Mouse (Mus musculus) forebrain, embryonic 14.5 days (tissue): ENCODE measurements around the gene H2afv. TPM values are rescaled to one million over a fixed set of nuclear protein-coding genes. Genes with fewer than 3 reads are reported as not detected.
A peak's percentile ranks its signal among the peaks of the same experiment; 100 is the strongest.

Experiments
- ATAC-seq: fragments of 200-750 bp; cut with Nextera tagmentation; 2 replicates; pipeline ENCODE4 v1.8.0; 2017; ENCODE audit warnings: mild to moderate bottlenecking, moderate library complexity
- DNase-seq: peaks from one replicate; pipeline ENCODE4 v3.0.0-alpha.2; 2015; ENCODE audit warnings: low spot score
- H3K27ac ChIP-seq: fragments of 300-500 bp; sonication (generic); 2 replicates; pipeline ENCODE4 v1.5.1; 2014; ENCODE audit warnings: low read depth, mild to moderate bottlenecking, control low read depth, low read length, moderate library complexity
- H3K27me3 ChIP-seq: fragments of 300-500 bp; sonication (generic); replicated peaks from 2 replicates; pipeline ENCODE4 v1.6.1; 2014; ENCODE audit warnings: low read length, control low read depth, mixed read lengths; ENCODE audit not compliant: control insufficient read depth, insufficient read depth
- H3K36me3 ChIP-seq: fragments of 300-500 bp; sonication (generic); 2 replicates; pipeline ENCODE4 v1.6.1; 2014; ENCODE audit warnings: low read length, control low read depth; ENCODE audit not compliant: control insufficient read depth, insufficient read depth
- H3K4me1 ChIP-seq: fragments of 300-500 bp; sonication (generic); 2 replicates; pipeline ENCODE4 v1.6.1; 2014; ENCODE audit warnings: antibody characterized with exemption, low read length, control low read depth; ENCODE audit not compliant: control insufficient read depth, insufficient read depth
- H3K4me2 ChIP-seq: fragments of 300-500 bp; sonication (generic); 2 replicates; pipeline ENCODE4 v1.6.1; 2014; ENCODE audit warnings: mild to moderate bottlenecking, control low read depth, low read length
- H3K4me3 ChIP-seq: fragments of 300-500 bp; sonication (generic); 2 replicates; pipeline ENCODE4 v1.5.1; 2014; ENCODE audit warnings: low read depth, low read length, control low read depth
- H3K9ac ChIP-seq: fragments of 300-500 bp; sonication (generic); 2 replicates; pipeline ENCODE4 v1.6.1; 2014; ENCODE audit warnings: mild to moderate bottlenecking, low read length, control low read depth, moderate library complexity
- H3K9me3 ChIP-seq: fragments of 300-500 bp; sonication (generic); replicated peaks from 2 replicates; pipeline ENCODE4 v1.6.1; 2016; ENCODE audit warnings: low read length, control low read depth, mixed read lengths; ENCODE audit not compliant: control insufficient read depth
- WGBS: fragments of 180-500 bp; shearing (Covaris S2); extraction: QIAGEN DNeasy Blood & Tissue Kit; methylation state at CpG from one replicate; pipeline ENCODE4 v1.1.7; 2014; 5-methylcytosine and 5-hydroxymethylcytosine counted together
- microRNA-seq: library from miRNA; unstranded; fragments of <30 nt; microRNA quantifications from one replicate; pipeline ENCODE4, GENCODE M21; 2016
- polyA plus RNA-seq: library from polyadenylated mRNA; unstranded; fragments of >200 nt; fragmentation: Nextera tagmentation; extraction: Ambion mirVana; gene quantifications from 2 replicates; pipeline ENCODE4 v1.2.1, GENCODE M21; 2014

H2afv gene
- polyA plus RNA-seq, 1 experiment from 2014 or later: 826 TPM

GRCm38 (mm10) chr11:6391516-6392276 is 52.5 kb downstream of the H2afv start:
- no peak for ATAC-seq
- Histone ChIP-seq H3K4me1 (peaks cover 13% of the 10 kb centered on the region), H3K4me3 (no peak overlapping the region), H3K9me3 (no peaks in the 10 kb centered on the region), H3K36me3 (peaks cover 52% of the 10 kb centered on the region), H3K27me3 (no peaks in the 10 kb centered on the region), H3K27ac (no peak overlapping the region), H3K9ac (no peak overlapping the region), H3K4me2 (no peak overlapping the region)
- 93% methylated on average over 8 of the region's 8 CpGs for WGBS
- no peak for DNase-seq

GRCm38 (mm10) chr11:6390376-6391053 is 53.7 kb downstream of the H2afv start:
- DNase-seq (no peak), ATAC-seq (no peak)
- peak overlapping the region; percentile 94 for H3K4me3 ChIP-seq
- no peak overlapping the region for H3K27ac ChIP-seq
- peaks cover 13% of the 10 kb centered on the region for H3K4me1 ChIP-seq
- H3K27me3 ChIP-seq: no peaks in the 10 kb centered on the region
- peak overlapping the region; percentile 97 for H3K9ac ChIP-seq
- 84% methylated on average over 8 of the region's 8 CpGs for WGBS
- H3K4me2 ChIP-seq: peak overlapping the region; percentile 72
- H3K36me3 ChIP-seq: peaks cover 40% of the 10 kb centered on the region
- H3K9me3 ChIP-seq: no peaks in the 10 kb centered on the region

DNA sequence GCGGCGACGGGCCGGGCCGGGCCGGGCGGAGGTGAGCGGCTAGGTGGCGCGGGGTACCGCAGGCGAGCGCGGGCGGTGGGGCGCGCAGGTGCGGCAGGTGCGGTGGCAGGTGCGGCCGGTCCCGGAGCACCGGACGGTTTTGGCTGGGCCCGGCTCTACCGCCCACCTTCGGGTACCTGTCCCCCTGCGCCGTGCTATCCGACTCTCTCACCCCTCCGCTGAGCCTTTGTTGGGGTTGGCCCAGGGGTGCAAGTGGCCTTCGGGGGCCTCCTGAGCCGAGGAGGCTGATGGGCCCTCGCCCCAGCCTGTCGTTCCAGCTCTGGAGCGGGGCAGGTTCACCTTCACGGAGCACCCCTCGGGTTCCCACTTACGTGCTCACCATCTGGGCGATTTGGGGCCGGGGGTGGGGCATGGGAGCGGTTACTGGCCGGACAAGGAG is 54.7 kb downstream of the H2afv start:
- H3K4me1 ChIP-seq: peaks cover 13% of the 10 kb centered on the region
- DNase-seq (peak; percentile 34), ATAC-seq (peak; percentile 29)
- H3K4me2 ChIP-seq: peak overlapping the region; percentile 72
- H3K9ac ChIP-seq: peak overlapping the region; percentile 97
- peaks cover 30% of the 10 kb centered on the region for H3K36me3 ChIP-seq
- no peaks in the 10 kb centered on the region for H3K9me3 ChIP-seq
- peak overlapping the region; percentile 95 for H3K27ac ChIP-seq
- no peaks in the 10 kb centered on the region for H3K27me3 ChIP-seq
- whole genome bisulfite sequencing: 1% methylated on average over 21 of the region's 43 CpGs
- peak overlapping the region; percentile 94 for H3K4me3 ChIP-seq

DNA sequence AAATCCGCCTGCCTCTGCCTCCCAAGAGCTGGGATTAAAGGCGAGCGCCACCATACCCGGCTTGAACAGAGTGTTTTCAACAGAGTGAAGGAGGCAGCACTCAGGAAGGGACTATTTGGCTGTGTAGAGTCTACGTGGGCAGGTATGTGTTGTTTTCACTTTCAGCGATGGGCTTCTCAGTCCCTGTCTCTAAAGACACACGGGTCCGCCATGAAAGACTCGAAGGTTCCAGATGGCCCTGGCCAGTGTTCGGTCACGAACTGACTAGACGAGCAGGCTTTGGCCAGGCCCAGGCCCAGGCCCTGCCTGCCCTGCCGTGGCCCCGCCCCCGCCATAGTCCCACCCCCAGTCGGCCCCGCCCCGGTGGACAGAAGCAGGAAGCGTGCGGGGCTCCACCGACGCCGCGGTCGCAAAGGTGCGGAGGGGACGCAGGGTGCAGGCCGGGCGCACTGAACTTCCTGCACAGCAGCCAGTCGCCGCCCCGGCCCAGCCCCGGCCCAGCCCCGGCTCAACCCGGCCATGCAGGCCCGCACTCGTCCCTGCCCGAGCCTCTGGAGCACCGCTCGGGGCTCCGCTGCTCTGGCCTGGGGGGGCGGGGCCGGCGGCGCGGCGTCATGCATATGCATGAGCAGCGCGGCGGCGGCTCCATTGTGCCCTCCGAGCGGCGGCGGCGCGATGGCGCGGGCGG is 55.4 kb downstream of the H2afv start, which contains the start of gene Zmiz2:
Zmiz2 (plus strand) TSS at position 349 of the 688 bp plus-strand sequence.
- peaks cover 23% of the 10 kb centered on the region for H3K36me3 ChIP-seq
- no peaks in the 10 kb centered on the region for H3K9me3 ChIP-seq
- WGBS: 7% methylated on average over 46 of the region's 60 CpGs
- peak within 1 kb of the TSS; percentile 94 for H3K4me3 ChIP-seq
- ATAC-seq (peak; percentile 99), DNase-seq (peak; percentile 94)
- H3K27me3 ChIP-seq: no peaks in the 10 kb centered on the region
- H3K27ac ChIP-seq: peak within 1 kb of the TSS; percentile 95
- peak within 1 kb of the TSS; percentile 72 for H3K4me2 ChIP-seq
- peak within 1 kb of the TSS; percentile 97 for H3K9ac ChIP-seq
- H3K4me1 ChIP-seq: peaks cover 13% of the 10 kb centered on the region

- 86% methylated on average over 6 of the region's 6 CpGs for WGBS
These were observed 56.0 kb downstream of the H2afv start for GRCm38 (mm10) chr11:6388126-6388725.

DNA sequence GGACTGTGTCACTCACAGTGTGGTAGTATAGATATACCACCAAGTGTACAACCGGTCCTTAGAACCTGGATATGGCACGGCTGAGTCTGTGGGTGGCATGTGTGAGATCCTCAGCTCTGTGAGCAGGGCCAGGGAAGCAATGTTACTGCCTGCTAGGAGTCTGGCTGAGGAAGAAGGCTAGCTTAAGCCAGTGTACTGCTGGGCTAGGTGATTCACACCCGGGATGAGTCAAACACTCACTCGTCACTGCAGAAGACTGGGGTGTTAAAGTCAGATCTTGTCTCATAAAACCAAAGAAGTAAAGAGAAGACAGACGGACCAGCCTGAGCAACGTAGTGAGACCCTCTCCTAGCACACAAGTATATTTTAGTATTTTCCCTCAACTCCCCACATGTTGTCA is 63.3 kb downstream of the H2afv start:
- WGBS: 85% methylated on average over 6 of the region's 6 CpGs
- no peak for ATAC-seq
- Histone ChIP-seq H3K4me3 (no peak overlapping the region), H3K4me1 (no peaks in the 10 kb centered on the region), H3K27ac (no peak overlapping the region), H3K36me3 (no peaks in the 10 kb centered on the region), H3K9ac (no peak overlapping the region), H3K4me2 (no peak overlapping the region), H3K27me3 (no peaks in the 10 kb centered on the region), H3K9me3 (no peaks in the 10 kb centered on the region)
- DNase-seq: no peak

More at GRCm38 (mm10) chr11:6388126-6388725, 56.0 kb downstream of the H2afv start:
- Histone ChIP-seq H3K4me2 (no peak overlapping the region), H3K27me3 (no peaks in the 10 kb centered on the region), H3K4me3 (peak overlapping the region; percentile 94; the same call in 1 of the 2 replicates), H3K36me3 (peaks cover 20% of the 10 kb centered on the region), H3K9me3 (no peaks in the 10 kb centered on the region), H3K27ac (peak overlapping the region; percentile 95), H3K4me1 (peaks cover 13% of the 10 kb centered on the region), H3K9ac (peak overlapping the region; percentile 97; the same call in 1 of the 2 replicates)
- DNase-seq (no peak), ATAC-seq (no peak)

Small RNA genes within 50 kb of the gene (microRNA-seq; reads per million reads assigned to microRNA genes)
- gene Gm22123 (not detected), gene Mir7651 (2.5 reads per million, percentile 16 among the genes with 10 or more reads in this experiment)

Other genes with a start within 250 kb of the H2afv start
- 0.35 and 0.95 TPM in 2 replicates for gene A730071L15Rik, start 244.4 kb downstream of the H2afv start, polyA plus RNA-seq
- gene Nudcd3, start 244.0 kb downstream of the H2afv start, polyA plus RNA-seq: 49.7 and 50.3 TPM in 2 replicates
- 0.05 TPM in 1 of 2 replicates, not detected in the other for gene Npc1l1, start 214.3 kb downstream of the H2afv start, polyA plus RNA-seq
- gene Ddx56, start 176.7 kb downstream of the H2afv start, polyA plus RNA-seq: 84.3 and 91.7 TPM in 2 replicates
- gene Tmed4, start 169.6 kb downstream of the H2afv start, polyA plus RNA-seq: 171 and 172 TPM in 2 replicates
- gene Ogdh, start 152.8 kb downstream of the H2afv start, polyA plus RNA-seq: 54.8 and 72.0 TPM in 2 replicates
- gene Zmiz2, start 55.4 kb downstream of the H2afv start, polyA plus RNA-seq: 28.6 and 32.6 TPM in 2 replicates
- gene Ppia, start 29.0 kb downstream of the H2afv start, polyA plus RNA-seq: 4,105 and 4,592 TPM in 2 replicates
- 8.7 and 12.1 TPM in 2 replicates for gene Purb, start 31.5 kb upstream of the H2afv start, polyA plus RNA-seq
- gene Myo1g, start 76.5 kb upstream of the H2afv start, polyA plus RNA-seq: 0.17 and 0.33 TPM in 2 replicates
- gene Ccm2, start 102.4 kb upstream of the H2afv start, polyA plus RNA-seq: 94.0 and 94.2 TPM in 2 replicates
- 49.6 and 63.9 TPM in 2 replicates for gene Nacad, start 161.6 kb upstream of the H2afv start, polyA plus RNA-seq
- gene Tbrg4, start 181.6 kb upstream of the H2afv start, polyA plus RNA-seq: 23.4 and 28.1 TPM in 2 replicates
- not detected in 2 replicates for gene Wap, start 194.2 kb upstream of the H2afv start, polyA plus RNA-seq
- 4.0 and 4.2 TPM in 2 replicates for gene Ramp3, start 214.1 kb upstream of the H2afv start, polyA plus RNA-seq